Mouse (Mus musculus) monocyte, adult 5-6 weeks (primary cell): ENCODE measurements around the gene Rnf121. TPM values are rescaled to one million over a fixed set of nuclear protein-coding genes. Genes with fewer than 3 reads are reported as not detected.

Experiments
- ATAC-seq: fragments of 153-309, 156-312 bp; replicated peaks from 2 replicates; pipeline ENCODE4 v1.8.0; 2017; ENCODE audit warnings: mild to moderate bottlenecking; ENCODE audit not compliant: low TSS enrichment, insufficient number of reproducible peaks, severe bottlenecking, poor library complexity, low FRiP score
- total RNA-seq: library from RNA; stranded (forward); fragments of 200-1000, 200-491, 200-594 nt; gene quantifications from 3 replicates; pipeline ENCODE4 v1.2.3, GENCODE M21; 2017

Gene Rnf121
- total RNA-seq, 1 experiment from 2014 or later = 15.9 TPM

DNA sequence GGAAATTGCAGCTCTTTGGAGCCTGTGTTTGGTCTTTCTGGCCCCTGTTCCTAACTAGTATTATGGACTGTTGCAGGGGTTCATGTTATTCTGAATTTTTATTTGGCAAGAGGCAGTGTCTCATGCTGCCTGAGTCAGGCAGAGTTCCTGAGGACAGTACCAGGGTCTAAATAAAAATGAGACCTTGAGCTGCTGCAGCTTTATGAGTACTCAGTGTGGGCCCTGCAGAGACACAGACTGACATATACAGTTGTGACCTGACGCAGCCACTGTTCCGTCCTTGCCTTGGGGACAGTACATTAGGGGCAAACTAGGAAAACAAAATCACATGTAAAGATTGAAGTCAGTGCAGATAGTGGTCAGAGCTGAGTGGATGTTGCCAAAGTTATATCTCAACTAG, 50.3 kb downstream of the Rnf121 start:
- ATAC-seq = no peak

DNA sequence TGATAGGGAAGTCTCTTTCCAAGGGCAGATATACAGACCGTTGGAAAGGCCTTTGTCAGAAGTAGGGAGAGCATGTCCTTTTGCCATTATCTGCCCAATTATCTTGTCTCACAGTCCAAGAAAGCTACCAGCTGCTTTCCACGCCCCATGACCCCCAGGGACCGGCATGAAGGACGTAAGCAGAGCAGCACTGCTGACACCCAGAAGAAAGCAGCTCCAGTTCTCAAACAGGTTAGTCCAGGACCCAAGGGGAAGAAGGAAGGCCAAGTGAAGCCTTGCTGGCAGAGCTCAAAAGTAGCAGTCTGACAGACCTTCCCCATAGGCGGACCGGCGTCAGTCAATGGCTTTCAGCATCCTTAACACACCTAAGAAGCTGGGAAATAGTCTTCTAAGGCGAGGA, 51.9 kb downstream of the Rnf121 start:
- ATAC-seq = no peak

DNA sequence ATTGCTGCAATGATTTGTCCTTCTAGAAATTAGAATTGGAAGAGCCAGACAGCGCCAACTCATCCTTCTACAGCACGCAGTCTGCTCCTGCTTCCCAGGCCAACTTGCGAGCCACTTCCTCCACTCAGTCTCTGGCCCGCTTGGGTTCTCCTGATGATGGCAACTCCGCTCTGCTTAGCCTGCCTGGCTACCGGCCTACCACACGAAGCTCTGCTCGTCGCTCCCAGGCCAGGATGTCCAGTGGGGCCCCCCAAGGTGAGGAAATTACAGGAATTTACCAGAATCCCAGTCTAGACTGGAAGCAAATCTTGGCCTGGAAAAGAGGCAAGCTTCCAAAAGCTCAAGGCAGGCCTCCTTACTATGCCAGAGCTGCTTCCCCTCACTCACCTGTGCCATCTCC, 53.4 kb downstream of the Rnf121 start:
- ATAC-seq = no peak

DNA sequence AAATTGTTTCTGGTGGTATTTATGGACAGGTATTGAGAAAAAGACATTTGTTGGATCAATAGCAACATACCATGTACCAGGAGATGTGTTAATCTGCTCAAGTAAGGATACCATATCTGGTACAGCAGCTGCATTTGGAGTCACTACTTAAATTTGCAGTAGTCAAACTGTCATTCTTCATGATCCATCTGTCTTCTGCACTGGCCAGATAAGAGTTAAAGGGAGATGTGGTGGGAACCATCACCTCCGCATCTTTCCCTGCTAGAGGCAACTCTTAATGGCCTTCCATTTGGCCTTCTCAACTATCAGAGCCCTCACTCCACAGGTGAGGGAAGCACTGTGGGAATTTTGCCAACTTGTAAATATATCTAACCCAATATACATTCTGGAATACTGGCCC, 58.7 kb downstream of the Rnf121 start:
- no peak for ATAC-seq

DNA sequence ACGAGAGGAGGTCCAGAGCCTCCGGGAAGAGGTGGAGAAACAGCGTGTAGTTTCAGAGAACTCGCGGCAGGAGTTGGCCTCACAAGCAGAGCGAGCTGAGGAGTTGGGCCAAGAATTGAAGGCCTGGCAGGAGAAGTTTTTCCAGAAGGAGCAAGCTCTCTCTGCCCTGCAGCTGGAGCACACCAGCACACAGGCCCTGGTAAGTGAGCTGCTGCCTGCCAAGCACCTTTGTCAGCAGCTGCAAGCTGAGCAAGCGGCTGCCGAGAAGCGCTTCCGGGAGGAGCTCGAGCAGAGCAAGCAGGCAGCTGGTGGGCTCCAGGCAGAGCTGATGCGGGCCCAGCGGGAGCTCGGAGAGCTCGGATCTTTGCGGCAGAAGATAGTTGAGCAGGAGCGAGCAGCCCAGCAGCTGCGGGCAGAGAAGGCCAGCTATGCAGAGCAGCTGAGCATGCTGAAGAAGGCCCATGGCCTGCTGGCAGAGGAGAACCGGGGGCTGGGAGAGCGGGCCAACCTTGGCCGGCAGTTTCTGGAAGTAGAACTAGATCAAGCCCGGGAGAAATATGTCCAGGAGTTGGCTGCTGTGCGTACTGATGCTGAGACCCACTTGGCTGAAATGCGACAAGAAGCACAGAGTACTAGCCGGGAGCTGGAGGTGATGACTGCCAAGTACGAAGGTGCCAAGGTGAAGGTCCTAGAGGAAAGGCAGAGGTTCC, 64.2 kb downstream of the Rnf121 start:
- no peak for ATAC-seq

DNA sequence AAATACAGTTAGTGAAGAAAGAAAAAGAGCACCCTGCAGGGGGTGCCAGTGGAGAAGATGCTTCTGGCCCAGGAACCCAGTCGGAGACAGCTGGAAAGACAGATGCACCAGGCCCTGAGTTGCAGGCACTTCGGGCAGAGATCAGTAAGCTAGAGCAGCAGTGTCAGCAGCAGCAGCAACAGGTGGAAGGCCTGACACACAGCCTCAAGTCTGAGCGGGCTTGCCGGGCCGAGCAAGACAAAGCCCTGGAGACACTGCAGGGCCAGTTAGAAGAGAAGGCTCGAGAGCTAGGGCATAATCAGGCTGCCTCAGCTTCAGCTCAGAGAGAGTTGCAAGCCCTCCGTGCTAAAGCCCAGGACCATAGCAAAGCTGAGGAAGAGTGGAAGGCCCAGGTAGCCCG, 65.0 kb downstream of the Rnf121 start:
- no peak for ATAC-seq

DNA sequence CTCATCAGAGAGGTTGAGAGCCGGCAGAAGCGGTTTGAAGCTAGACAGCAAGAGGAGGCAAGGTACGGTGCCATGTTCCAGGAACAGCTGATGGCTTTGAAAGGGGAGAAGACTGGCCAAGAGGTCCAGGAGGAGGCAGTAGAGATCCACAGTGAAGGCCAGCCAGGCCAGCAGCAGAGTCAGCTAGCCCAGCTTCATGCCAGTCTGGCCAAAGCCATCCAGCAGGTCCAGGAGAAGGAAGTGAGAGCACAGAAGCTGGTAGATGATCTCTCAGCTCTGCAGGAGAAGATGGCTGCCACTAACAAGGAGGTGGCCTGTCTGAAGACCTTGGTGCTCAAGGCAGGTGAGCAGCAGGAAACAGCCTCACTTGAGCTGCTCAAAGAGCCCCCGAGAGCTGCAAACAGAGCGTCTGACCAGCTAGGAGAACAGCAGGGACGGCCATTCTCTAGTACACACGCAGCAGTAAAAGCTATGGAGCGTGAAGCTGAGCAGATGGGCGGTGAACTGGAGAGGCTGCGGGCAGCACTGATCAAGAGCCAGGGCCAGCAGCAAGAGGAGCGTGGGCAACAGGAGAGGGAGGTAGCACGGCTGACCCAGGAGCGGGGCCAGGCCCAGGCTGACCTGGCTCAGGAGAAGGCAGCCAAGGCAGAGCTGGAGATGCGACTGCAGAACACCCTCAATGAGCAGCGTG, 65.7 kb downstream of the Rnf121 start:
- ATAC-seq = no peak

DNA sequence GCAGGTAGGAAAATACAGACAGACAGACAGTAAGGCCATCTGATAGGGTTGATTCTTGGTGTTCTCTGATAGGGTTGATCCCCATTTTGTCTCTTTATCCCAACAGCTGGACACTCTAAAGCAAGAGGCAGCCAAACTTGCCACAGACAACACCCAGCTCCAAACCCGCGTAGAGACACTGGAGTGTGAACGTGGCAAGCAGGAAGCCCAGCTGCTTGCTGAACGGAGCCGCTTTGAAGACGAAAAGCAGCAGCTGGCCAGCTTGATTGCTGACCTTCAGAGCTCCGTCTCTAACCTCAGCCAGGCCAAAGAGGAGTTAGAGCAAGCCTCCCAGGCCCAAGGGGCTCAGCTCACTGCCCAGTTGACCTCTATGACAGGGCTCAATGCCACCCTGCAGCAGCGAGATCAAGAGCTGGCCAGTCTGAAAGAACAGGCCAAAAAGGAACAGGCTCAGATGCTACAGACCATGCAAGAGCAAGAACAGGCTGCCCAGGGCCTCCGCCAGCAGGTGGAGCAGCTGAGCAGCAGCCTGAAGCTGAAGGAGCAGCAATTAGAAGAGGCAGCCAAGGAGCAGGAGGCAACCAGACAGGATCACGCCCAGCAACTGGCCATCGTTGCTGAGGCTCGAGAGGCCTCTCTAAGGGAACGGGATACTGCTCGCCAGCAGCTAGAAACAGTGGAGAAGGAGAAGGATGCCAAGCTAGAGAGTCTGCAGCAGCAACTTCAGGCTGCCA, 66.9 kb downstream of the Rnf121 start:
- no peak for ATAC-seq

DNA sequence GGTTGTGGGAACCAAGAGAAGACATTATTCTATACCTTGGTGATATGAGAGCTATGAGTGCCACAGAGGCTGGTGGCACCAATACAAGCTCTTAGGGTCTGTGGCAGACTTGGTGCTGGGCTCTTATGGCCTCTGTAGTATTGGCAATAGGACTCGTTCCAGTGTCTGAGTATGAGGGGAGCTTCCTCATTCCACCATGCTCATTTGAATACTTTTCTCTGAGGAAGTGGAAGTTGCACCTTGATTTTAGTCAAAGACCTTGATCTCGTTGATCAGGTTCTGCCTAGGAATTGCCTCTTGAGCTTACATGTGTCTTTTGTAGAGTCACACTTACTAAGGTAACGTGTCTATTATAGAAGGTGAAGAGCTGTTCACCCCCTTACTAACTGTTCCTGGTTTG, 71.0 kb downstream of the Rnf121 start:
- no peak for ATAC-seq

DNA sequence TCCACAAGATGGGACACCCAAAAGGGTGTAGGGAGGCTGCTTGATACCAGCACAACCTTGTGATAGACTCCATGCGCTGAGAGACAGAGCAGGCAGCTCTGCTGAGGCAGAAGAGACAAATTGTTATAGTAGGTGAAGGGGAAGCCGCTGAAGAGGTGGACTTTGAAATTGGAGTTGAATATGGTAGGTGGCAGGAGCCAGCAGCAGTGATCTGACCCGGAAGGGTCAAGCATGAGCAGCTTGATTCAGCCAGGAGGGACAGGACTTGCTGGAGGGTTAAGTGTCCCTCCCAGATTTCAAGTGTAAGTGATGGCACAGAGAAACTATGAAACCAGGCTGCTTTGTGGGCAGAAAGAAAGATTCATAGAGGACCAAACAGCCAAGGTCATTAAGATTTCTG, 80.2 kb downstream of the Rnf121 start:
- no peak for ATAC-seq

DNA sequence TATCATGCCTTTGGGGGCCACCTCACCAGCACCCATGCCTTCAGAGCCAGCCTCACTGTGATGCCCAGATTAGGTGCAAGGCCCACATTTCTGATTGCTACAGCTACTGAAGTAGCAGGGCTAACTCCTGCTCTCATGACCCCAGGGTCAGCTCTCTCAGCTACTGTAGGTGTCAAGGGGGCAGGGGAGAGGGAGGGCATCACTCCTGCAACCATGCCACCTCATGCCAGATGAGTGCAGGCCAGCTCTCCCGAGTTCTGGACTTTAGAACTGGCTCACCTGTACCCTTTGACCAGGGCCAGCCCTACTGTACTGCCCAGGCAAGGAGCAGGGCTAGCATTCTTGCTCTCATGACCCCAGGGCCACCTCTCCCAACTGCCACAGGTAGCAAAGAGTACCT, 82.5 kb downstream of the Rnf121 start:
- ATAC-seq = no peak

DNA sequence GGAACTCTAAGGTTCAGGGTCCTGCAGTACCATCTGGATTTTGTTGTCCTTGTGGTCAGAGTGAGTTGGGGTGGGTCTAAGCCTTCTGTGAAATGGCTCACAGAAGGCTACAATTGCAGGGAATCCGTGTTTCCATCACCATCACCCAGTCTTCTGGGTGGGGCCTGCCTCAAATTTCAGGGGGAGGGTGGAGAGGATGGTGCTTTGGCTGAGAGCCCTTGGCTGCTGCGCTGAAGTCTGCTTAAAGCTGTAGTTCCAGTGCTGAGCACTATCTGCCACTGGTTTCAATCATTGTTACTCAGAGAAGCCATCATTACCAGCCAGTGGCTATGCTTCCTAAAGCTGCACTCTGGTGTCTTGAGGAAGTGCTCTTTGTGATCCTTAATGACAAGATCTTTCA, 90.8 kb downstream of the Rnf121 start:
- ATAC-seq = no peak

DNA sequence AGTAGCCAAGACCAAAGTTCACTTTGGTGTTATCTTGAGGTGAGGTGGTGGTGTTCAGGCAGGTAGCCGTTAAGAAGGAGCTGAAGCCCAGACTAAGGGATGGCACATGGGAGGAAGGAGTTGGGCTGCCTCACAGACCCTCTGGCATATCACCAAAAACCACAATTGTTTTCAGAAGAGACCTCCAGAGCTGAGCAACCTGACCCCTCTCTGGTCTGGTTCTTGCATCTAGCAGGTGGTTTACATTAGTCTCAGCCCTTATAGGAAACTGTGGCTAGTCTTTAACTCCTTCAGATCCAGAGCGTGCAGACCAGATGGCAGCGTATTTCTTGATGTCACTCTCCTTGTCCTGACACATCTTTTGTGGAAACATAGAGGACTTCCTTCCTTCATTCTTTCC, 91.5 kb downstream of the Rnf121 start:
- ATAC-seq = no peak

DNA sequence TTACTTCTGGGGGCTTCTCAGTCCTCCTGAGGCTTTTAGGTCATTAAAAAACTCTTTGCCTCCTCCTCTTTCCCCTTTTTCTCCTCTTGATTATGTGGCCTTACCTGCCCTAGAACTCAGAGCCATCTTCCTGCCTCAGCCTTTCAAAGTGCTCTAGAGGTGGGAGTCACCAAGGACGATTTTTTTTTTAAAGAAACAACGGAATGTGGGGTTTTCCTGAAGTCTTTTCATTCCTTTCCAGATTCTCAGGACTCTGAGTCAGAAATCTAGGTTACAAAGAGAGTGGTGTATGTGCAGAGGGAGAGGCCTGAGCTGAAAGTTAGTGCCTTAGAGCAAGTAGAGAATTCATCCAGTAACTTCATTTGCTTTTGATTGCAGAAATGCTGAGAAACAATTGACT, 93.5 kb downstream of the Rnf121 start:
- no peak for ATAC-seq

DNA sequence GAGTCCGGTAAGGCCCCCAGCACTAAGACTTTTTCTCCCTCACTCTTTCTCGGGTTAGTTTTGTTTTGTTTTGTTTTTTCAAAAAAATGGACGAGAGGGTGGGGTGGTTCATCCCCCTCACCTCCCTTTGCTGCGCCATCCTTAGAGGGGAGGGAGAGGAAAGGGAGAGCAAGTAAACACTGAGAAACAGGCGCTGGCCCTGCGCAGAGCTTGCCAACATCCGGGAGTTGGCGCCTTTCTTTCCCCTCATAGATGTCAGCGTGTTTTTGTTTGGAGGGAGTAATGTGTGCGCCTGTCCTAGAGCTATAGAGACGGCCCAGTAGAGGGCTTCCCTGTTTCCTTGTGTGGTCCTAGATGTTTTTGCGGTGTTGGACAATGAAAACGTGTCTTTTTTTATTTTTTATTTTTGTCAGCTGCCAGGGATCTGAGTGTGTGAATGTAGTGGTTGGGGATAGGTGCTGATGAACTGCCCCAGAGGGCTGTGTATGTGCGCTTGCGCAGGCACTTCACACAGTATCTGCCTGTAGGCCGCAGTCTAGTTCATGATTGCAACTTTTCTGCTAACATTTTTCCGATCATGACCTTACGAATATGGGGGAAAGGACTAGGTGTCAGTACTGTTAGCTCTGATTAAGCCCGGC, 94.3 kb downstream of the Rnf121 start:
- 0 out of 2 replicates have a peak, but pooled peaks have one; percentile 36 for ATAC-seq

DNA sequence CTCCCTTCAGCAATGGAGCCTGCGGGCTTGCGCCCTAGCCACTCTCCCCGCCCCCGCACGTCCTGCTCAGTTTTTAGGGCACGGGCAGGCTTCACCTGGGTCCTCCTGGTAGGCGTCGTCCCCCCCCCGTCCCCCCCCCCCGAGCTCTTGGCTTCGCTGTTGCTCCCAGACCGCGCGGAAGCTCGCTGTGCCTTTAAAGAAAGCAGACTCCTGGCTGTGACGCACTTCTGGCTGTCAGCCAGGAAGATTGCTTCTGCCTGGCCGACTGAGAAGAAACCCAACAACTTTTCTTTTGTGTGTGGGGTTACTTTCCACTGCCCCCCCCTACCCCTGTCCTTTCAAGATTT, 94.9 kb downstream of the Rnf121 start:
- peak; percentile 45 for ATAC-seq

DNA sequence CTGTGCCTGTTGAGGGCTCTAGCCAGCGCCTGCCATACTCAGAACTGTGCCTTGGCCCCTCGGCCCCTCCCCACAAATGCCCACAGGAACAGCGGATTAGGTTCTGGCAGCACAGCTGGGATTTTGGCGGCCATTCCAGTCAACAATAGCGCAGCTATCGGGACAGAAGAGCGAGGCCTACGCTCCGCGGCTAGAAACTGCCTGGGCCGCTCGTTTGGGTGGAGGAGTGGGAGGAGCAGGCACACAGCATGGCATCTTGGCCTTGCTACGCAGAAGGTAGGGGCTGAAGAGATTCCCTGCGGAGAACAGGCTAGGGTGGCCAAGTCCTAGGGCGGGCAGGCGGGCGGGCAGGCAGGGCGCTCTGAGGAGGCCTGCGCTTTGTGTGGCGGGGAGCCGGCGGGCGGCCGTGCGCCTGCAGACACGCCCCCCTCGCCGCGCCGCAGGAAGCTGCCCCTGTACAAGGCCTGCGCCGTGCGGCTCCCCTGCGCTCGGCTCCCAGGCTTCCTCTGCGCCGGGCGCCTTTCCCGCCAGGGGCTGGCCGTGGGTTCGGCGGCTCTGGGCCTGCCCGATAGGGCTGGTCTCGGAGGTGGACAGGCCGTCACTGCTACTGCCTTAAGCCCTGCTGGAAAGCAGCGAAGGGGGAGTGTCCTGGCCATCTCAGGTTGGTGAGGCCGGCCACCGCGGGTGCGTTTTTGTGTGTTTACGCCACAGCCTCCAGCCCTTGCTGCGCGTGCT, 95.4 kb downstream of the Rnf121 start:
- ATAC-seq = peak; percentile 46
